Mouse (Mus musculus) stomach, adult 2 months (tissue): ENCODE results near the gene Sohlh2. TPM values are rescaled to one million over a fixed set of nuclear protein-coding genes. Genes with fewer than 3 reads are reported as not detected.

Experiments
- polyA plus RNA-seq: library from polyadenylated mRNA; depleted of rRNA; stranded (reverse); fragments of >200 nt; gene quantifications from 2 replicates; pipeline ENCODE4 v1.2.3, GENCODE M21; 2012; rRNA removed

Gene Sohlh2
- polyA plus RNA-seq, result 0.09 TPM in 1 of 2 replicates, not detected in the other

GRCm38 (mm10) chr3:55181766-55182165, at the start of gene Sohlh2:
Sohlh2 (plus strand) TSS chr3:55182028.

GRCm38 (mm10) chr3:55137039-55137438, 44.8 kb upstream of the Sohlh2 start, which contains the start of gene Ccdc169:
Ccdc169 (plus strand) TSS chr3:55137339.

GRCm38 (mm10) chr3:55241730-55242421, 60.0 kb downstream of the Sohlh2 start, which contains the start of gene Dclk1:
Dclk1 (plus strand) TSS chr3:55242364.

Other genes starting within 250 kb of the Sohlh2 start
- gene Ccna1, start 126.5 kb upstream of the Sohlh2 start, polyA plus RNA-seq, result 0.44 TPM in 1 of 2 replicates, not detected in the other
- 2.8 and 2.9 TPM in 2 replicates for gene Spg20, start 69.9 kb upstream of the Sohlh2 start, polyA plus RNA-seq
- not detected in 2 replicates for gene Ccdc169, start 44.7 kb upstream of the Sohlh2 start, polyA plus RNA-seq
- 0.74 and 1.1 TPM in 2 replicates for gene Dclk1, start 60.3 kb downstream of the Sohlh2 start, polyA plus RNA-seq